Mouse (Mus musculus) lung, postnatal 10 days (tissue): ENCODE measurements around the gene Zfp697.
"Not testable (repeated sequence)": the region's sequence is repeated elsewhere in the genome, so short reads cannot be mapped to it uniquely, and the experiment has no call there.

Experiments used
- DNase-seq: peaks from one replicate; pipeline ENCODE4 v3.0.0; 2021

The Zfp697 gene

GRCm38 (mm10) chr3:98426749-98427148 lies 44.5 kb downstream of the Zfp697 start:
- DNase-seq = no peak

- no peak for DNase-seq
Observed at GRCm38 (mm10) chr3:98427260-98427599, 45.0 kb downstream of the Zfp697 start.

- DNase-seq = peak; percentile 76
Observed at GRCm38 (mm10) chr3:98427600-98428448, 45.6 kb downstream of the Zfp697 start.

- DNase-seq = no peak
Observed at GRCm38 (mm10) chr3:98428449-98428775, 46.2 kb downstream of the Zfp697 start.

- DNase-seq = no peak
Observed at GRCm38 (mm10) chr3:98428928-98429525, 46.8 kb downstream of the Zfp697 start.

- DNase-seq = no peak
Observed at GRCm38 (mm10) chr3:98434088-98434816, 52.0 kb downstream of the Zfp697 start.

- DNase-seq = no peak
Observed at GRCm38 (mm10) chr3:98435030-98435429, 52.8 kb downstream of the Zfp697 start.

GRCm38 (mm10) chr3:98442245-98442644 lies 60.0 kb downstream of the Zfp697 start:
- not testable (repeated sequence) for DNase-seq

GRCm38 (mm10) chr3:98443149-98443779 lies 61.0 kb downstream of the Zfp697 start:
- DNase-seq = not testable (repeated sequence)

- DNase-seq = not testable (repeated sequence)
Observed at GRCm38 (mm10) chr3:98443924-98444323, 61.7 kb downstream of the Zfp697 start.

- not testable (repeated sequence) for DNase-seq
Observed at GRCm38 (mm10) chr3:98453786-98454185, 71.5 kb downstream of the Zfp697 start.

- DNase-seq = not testable (repeated sequence)
Observed at GRCm38 (mm10) chr3:98457026-98457425, 74.8 kb downstream of the Zfp697 start, which contains the start of gene Gm4450. Gene Gm4450 (minus strand): TSS chr3:98457126.

- not testable (repeated sequence) for DNase-seq
Observed at GRCm38 (mm10) chr3:98469323-98469722, 87.1 kb downstream of the Zfp697 start.

- DNase-seq = not testable (repeated sequence)
Observed at GRCm38 (mm10) chr3:98471057-98471456, 88.8 kb downstream of the Zfp697 start.

- DNase-seq = not testable (repeated sequence)
Observed at GRCm38 (mm10) chr3:98471499-98471898, 89.2 kb downstream of the Zfp697 start.

- DNase-seq = not testable (repeated sequence)
Observed at GRCm38 (mm10) chr3:98494184-98494583, 111.9 kb downstream of the Zfp697 start.

GRCm38 (mm10) chr3:98495055-98495454 lies 112.8 kb downstream of the Zfp697 start:
- DNase-seq = not testable (repeated sequence)

- DNase-seq = not testable (repeated sequence)
Observed at GRCm38 (mm10) chr3:98496762-98497161, 114.5 kb downstream of the Zfp697 start.

- DNase-seq = not testable (repeated sequence)
Observed at GRCm38 (mm10) chr3:98497401-98497800, 115.1 kb downstream of the Zfp697 start.

- not testable (repeated sequence) for DNase-seq
Observed at GRCm38 (mm10) chr3:98507229-98507628, 125.0 kb downstream of the Zfp697 start.

GRCm38 (mm10) chr3:98510414-98510813 lies 128.2 kb downstream of the Zfp697 start, which contains the start of gene Hsd3b4:
Gene Hsd3b4 (minus strand): TSS chr3:98510514.
- DNase-seq = not testable (repeated sequence)

- not testable (repeated sequence) for DNase-seq
Observed at GRCm38 (mm10) chr3:98522779-98523178, 140.5 kb downstream of the Zfp697 start.

- not testable (repeated sequence) for DNase-seq
Observed at GRCm38 (mm10) chr3:98524552-98524951, 142.3 kb downstream of the Zfp697 start.
